Mouse (Mus musculus): ENCODE results near the gene Ldb1. TPM values are rescaled to one million over a fixed set of nuclear protein-coding genes. Genes with fewer than 3 reads are reported as not detected.
"Not testable (repeated sequence)": the region's sequence is repeated elsewhere in the genome, so short reads cannot be mapped to it uniquely, and the experiment has no call there.

Gene Ldb1
- total RNA-seq, 2 experiments from 2014 or later, result 15.5 to 15.8 TPM

DNA sequence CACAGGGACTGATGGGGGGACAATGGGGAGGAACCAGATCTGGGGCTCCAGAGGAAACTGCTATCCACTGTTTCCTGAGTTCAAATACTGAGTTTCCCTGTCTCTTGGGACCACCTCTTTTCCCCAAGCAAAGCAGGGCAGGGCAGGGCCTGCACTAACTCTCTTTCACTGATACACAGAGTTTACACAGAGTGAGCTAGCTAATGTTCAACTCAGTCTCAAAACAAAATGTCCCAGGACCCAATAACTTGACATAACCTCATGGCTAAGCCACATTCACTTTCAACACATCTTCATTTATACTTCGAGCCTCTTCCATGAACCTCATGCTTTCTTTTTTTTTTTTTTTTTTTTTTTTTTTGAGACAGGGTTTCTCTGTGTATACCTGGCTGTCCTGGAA lies 15.4 kb downstream of the Ldb1 start:
- DNase-seq (ENCODE audit: low spot score), result no peak

DNA sequence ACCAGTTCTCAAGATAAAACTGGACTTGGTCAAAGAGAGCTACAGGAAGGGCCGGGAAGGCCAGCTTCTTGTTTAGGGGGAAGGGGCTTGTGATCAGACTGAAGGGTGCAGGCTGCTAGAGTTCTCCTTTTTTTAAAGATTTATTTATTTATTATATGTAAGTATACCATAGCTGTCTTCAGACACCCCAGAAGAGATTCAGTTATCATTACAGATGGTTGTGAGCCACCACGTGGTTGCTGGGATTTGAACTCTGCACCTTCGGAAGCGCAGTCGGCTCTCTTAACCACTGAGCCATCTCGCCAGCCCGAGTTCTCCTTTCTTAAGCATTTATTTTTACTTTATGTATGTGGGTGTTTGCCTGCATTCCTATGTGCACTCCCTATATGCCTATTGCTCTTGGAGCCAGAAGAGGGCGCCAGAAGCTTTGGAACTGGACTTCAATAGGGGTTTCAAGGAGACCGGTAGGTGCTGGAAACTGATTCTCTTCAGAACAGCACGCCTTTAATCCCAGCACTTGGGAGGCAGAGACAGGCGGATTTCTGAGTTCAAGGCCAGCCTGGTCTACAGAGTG lies 16.2 kb downstream of the Ldb1 start:
- DNase-seq (ENCODE audit: low spot score), result no peak

DNA sequence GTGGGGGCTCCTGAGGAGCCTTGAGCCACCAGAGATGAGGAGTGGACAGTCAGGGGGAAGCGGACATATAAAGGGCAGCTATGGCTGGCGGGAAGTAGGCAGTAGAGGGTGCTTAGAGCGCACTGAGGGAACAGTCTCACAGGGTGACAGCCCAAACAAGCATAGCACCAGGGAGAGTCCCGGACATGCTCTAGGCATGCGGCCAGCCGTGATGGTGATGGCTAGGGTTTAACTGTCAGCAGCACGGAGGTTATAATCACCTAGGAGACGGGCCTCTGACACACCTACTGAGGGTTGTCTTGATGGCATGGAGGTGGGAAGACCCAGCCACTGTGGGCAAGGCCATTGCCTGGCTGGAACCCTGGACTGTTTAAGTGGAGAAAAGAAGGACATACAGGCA lies 18.4 kb downstream of the Ldb1 start:
- DNase-seq (ENCODE audit: low spot score), result no peak

DNA sequence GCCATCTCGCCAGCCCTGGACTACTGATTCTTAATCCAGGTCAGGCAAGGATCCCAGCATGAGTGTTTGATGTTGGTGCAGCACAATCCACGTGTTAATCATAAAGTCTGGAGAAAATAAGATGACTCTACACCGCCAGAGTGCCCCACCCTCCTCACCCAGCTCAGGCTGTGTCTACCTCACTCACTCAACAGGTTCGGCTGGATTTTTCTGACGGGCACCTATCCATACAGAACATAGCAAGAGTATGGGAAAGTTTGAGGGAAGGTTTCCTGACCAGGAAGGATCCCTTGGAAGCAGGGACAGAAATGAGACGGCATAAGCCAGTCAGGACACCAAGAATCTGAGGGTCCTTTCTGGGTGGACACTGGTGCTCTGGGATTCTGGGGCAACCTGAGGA lies 20.1 kb downstream of the Ldb1 start:
- no peak for DNase-seq (ENCODE audit: low spot score)

DNA sequence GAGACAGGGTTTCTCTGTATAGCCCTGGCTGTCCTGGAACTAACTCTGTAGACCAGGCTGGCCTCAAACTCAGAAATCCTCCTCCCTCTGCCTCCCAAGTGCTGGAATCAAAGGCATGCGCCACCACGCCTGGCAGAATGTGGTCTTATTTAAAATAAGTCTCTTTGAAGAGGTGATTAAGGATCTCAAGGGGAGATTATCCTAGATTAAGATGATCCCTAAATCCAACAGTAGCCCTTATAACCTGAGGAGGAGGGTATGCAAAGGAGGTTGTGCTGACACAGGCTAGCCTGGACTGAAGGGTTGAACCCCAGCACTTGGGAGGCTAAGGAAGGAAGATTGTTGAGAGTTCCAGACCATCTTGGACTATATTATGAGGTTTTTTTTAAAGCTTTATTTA lies 29.0 kb downstream of the Ldb1 start:
- no peak for DNase-seq (ENCODE audit: low spot score)

DNA sequence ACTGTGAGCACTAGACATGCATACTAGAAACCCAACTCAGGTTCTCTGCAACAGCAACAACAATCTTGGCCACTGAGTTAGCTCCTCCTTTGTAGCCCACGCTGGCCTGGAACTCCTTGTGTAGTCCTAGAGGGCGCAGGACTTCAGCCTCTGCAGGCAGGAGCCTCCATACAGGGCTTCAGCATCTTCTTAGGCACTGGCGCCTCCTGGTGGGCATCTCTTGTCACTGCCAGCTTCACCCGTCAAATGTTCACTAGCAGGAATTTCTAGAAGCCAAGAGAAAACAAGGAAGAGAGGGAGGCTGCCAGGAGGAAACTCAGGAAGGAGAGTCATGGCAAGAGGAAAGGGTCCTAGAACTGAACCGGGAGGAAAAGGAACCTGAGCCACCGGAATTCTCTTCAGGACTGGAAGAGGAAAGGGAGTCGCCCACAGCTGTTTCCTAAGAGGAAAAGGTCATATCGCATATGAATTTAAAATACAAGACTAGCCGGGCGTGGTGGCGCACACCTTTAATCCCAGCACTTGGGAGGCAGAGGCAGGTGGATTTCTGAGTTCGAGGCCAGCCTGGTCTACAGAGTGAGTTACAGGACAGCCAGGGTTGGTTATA lies 30.3 kb downstream of the Ldb1 start:
- DNase-seq (ENCODE audit: low spot score), result peak; percentile 91

DNA sequence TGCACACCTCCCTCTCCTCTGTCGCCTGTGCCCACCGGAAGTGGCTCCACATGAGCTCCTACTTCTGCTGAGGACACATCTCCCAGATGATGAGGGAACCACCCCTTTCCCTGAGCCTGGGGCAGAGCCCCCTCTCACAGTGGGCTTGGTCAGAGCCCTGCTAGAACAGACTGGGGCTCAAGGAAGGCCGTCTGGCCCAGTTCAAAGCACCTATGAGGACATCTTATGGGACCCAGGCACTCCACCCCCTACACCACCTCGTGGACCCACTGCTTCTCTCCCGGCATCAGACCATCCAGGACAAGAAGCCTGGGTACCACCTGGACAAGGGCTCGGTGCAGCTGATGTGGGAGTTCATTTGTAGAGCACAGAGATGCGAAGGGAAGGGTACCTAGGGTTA lies 39.3 kb downstream of the Ldb1 start:
- DNase-seq (ENCODE audit: low spot score), result no peak

DNA sequence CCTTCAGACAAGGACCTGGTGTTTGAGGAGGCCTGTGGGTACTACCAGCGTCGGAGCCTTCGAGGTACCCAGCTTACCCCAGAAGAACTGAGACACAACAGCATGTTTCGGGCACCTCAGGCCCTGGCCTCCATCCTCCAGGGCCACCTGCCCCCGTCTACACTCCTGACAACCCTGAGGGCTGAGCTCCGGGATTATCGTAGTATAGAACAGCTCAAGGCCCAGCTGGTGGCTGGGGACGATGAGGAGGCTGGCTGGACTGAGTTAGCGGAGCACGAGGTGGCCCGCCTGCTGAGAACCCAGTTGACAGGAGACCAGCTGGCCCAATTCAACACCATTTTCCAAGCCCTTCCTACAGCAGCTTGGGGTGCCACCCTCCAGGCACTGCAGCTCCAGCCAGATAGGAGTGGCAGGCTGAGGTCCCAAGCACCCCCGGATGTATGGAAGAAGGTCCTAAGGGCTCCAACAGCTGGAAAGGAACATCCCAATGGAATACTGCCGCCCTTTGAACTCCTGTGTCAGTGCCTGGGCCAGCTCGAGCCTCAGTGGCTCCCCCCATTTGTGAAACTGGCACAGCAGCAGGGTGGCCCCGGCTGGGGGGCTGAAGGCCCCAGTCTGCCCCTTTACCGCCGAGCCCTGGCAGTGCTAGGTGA lies 40.1 kb downstream of the Ldb1 start:
- no peak for DNase-seq (ENCODE audit: low spot score)

DNA sequence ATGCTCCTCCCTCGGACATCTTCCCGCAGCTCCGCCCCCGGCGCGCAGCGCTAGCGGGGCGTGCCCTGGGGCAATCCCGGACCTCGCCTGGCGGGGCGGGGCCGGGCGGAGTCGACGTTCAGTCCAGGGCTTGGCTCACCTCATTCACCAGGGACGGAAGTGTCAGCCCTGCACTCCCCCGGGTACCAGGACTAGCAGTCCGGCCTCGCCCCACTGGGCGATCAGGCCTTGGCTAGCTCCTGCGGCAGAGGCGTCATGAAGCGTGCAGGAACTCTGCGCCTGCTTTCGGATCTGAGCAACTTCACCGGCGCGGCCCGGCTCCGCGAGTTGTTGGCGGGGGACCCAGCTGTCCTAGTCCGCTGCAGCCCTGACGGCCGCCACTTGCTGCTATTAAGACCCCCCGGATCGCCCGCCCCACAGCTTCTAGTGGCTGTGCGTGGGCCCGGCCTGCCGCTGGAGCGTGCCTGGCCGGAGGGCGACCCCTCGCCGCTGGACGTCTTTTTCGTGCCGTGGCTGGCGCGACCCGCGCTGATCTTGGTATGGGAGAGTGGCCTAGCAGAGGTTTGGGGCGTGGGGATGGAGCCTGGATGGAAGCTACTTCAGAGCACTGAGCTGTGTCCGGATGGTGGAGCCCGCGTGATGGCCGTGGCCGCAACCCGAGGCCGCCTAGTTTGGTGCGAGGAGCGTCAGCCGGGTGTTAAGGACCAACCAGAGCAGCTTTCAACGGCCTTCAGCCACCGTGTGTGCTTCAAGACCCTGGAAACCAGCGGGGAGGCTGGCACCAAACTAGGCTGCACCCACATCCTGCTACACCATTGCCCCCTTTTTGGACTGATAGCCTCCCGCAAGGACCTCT lies 41.4 kb downstream of the Ldb1 start, which contains the start of gene Hps6:
Hps6 (plus strand) TSS at position 138 of the 856 bp plus-strand sequence.
- DNase-seq (ENCODE audit: low spot score), result peak; percentile 93

DNA sequence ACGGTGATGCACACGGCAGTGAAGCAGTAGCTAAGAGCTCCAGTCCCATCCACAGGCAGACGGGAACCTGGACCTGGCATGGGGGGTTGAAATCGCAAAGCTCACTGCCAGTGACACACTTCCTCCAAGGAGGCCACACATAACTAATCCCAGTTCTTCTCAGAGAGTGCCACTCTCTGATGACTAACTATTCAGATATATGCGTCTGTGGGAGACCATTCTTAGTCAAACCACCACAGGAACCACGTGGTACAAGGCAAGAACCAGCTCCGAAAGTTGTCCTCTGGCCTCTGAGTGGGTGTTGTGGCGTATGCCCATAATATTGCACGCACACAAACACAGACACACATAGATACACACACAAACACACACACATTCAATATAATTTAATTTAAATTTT lies 42.7 kb downstream of the Ldb1 start:
- no peak for DNase-seq (ENCODE audit: low spot score)

DNA sequence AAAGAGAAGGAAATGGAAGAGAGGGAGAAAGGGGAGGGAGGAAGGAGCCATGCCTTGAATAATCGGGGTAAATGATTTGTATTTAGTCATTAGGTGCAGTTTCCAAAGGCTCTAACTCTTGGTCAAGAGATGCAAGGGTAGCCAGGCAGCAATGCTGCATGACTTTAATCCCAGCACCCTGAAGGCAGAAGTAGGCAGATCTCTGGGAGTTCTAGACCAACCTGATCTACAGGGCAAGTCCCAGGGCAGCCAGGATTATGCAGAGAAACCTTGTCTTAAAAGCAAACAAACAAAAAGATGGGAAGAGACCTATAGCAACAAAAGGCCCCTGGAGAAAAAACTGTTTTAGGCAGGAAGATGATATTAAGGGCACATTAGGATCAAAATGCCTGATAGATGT lies 45.6 kb downstream of the Ldb1 start:
- DNase-seq (ENCODE audit: low spot score), result no peak

DNA sequence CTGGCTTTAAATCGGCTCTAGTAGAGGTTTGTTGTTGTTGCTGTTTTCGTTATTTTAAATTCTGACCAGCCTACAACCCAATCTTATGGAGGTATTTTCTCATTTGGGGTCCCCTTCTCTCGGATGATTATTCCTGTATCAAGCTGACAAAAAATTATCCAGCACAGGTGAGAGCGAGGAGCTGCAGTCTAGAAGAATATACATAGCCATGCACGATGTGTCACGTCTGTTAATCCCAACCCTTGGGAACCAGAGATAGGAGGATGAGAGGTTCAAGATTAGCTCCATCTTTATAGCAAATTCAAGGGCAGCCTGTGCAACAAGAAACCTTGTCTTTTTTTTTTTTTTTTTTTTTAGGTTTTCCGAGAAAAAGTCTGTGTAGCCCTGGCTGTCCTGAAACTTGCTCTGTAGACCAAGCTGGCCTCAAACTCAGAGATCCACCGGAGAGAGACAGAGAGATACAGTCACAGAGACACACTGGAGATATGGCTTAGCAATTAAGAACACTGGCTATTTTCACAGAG lies 46.3 kb downstream of the Ldb1 start:
- no peak for DNase-seq (ENCODE audit: low spot score)

DNA sequence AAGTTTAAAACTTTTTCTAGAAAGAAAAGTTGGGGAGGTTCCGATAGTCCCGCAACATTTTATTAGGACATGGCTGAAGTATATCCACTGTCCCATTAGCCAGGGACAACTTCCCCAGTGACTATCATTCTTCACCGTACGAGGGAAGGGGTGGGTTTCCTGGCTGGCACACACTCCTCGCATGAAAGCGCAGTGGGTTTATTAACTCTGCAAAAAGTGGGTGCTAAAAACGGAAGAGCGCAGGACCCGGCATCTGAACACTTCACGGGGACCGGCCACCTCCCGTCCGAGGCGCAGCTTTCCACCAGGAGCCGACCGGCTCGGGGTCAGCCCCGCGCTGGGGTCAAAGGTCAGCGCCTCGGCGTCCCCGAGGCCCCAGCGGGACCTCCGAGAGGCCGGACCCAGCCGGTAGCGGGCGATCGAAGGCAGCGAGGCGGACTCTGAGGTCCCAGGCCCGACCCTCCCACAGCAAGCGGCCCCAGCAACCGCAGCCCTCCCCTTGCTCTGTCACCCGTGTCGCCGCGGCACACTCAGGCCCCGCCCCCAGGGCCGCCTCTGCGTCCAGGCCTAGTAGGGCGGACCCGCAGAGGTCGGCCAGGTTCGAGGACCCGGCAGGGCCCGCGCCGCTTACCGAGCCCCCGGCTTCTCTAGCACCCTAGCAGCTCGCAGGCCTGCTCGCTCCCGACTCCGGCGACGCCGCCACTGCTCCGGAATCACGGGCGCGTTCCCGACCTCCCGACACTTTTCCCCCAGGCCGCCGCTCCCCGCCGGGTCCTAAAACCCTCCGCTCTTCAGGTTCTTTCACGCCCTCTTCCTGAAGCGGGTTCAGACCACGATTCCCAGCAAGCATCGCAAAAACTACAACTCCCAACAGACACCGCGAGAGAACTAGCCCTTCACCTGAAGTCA lies 47.0 kb downstream of the Ldb1 start, which contains the start of gene Armh3:
Armh3 (minus strand) TSS at position 704 of the 909 bp plus-strand sequence.
- peak; percentile 93 for DNase-seq (ENCODE audit: low spot score)

DNA sequence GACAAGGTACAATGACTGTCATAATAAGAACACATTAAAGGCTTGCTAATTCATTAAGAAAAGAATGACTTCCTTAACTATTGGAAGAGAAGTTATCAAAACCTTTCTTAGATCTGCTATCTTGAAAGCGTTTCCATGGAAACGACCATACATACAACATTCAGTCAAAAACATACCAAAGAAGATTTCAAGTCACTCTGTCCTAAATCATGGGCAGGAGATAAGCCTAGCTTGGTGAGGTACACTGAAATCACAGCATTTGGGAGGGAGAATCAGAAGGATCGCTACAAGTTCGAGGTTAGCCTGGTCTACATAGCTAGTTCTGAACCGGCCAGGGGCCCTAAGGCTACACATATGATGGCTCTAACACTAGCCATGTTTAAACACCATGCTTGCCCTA lies 47.6 kb downstream of the Ldb1 start:
- no peak for DNase-seq (ENCODE audit: low spot score)

DNA sequence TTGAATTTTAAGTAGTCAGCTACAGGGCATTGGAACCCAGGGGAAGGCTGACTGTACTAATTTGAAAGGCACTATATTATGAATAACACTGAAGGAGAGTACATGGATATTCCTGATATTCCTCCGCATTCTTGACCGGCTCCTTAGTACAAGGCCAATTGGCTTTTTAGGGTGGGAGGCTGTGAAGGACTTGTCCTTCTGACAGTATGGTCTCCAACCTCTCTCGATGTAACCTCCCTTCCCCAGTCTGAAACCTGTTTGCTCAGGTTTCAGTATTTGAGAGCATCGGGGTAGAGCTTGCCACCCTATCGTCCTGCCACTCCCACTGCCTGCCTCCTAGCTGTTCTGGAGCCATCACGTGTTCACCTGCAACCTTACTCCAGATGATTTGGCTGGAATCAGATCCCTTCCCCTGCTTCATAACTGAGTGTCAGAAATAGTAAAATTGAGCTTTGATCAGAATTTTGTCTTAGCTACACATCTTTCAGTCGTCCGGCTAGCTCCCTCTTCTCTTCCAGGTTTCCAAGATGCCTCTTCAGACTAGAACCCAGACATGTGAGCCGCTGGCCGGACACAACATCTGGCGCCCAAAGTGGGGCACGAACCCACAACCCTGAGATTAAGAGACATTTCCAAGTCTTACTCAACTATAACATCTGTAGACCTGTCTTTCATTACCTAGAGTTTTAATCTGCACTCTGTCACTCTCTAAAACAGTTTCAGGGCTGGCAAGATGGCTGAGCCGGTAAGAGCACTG lies 50.9 kb downstream of the Ldb1 start:
- DNase-seq (ENCODE audit: low spot score), result no peak

DNA sequence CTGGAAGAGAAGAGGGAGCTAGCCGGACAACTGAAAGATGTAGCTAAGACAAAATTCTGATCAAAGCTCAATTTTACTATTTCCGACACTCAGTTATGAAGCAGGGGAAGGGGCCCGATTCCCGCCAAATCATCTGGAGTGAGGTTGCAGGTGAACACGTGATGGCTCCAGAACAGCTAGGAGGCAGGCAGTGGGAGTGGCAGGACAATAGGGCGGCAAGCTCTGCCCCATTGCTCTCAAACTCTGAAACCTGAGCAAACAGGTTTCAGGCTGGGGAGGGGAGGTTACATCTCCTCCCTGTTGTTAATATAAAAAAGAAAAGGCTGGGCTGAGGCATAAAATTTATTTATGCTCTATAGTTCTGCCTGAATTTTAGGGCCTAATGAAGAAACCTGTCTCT lies 51.6 kb downstream of the Ldb1 start:
- not testable (repeated sequence) for DNase-seq (ENCODE audit: low spot score)

DNA sequence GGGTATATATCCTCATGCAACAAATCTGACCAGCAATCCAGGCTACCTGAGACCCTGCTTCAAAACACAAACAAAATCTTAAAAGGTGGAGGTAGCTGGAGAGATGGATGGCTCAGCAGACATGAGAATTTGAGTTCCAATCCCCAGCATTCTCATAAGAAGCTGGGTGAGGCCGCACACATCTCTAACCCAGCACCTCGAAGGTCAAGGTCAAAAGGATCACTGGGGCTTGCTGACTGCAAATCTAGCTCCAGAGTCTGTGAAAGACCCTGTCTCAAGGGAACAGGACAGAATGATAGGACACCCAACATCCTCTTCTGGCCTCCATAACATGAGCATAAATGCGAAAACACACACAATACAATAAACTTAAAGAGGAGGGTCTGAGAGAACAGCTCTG lies 53.8 kb downstream of the Ldb1 start:
- no peak for DNase-seq (ENCODE audit: low spot score)

DNA sequence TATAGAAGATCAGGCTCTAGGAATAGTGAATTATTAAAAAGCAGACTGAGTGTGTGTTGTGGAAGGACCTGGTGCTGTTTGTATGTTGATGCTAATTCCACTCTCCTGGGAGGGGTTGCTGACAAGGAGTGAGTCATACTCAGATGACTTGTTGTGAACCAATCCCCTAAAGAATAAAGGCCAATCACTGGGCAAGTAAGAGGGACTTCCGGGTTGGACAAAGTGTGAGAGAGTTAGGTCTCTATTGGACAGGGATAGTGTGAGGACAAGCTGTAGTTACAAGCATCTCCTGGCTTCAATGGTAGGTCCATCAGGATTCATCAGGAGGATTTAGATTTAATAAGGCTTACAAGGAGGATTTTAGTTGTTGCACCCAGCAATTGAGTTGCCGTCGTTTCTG lies 56.8 kb downstream of the Ldb1 start:
- DNase-seq (ENCODE audit: low spot score), result no peak

DNA sequence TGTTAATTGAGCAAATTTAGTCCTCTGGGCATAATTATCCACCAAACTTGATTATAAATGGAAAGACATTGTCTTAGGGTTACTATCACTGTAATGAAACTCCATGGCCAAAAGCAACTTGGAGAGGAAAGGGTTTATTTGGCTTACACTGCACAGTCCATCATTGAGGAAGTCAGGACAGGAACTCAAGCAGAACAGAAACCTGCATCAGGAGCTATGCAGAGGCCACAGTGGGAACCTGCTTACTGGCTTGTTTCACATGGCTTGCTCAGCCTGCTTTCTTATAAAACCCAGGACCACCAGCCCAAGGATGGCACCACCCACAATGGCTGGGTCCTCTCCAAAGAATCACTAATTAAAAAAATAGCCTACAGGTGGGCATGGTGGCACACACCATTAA lies 60.6 kb downstream of the Ldb1 start:
- DNase-seq (ENCODE audit: low spot score), result no peak
